Mouse (Mus musculus) embryo, embryonic 10.5 days (tissue): ENCODE results near the gene Actl6b.

ENCODE experiments used
- DNase-seq: peaks from one replicate; pipeline ENCODE4 v3.0.0-alpha.2; 2015; ENCODE audit warnings: low spot score

Gene Actl6b

DNA sequence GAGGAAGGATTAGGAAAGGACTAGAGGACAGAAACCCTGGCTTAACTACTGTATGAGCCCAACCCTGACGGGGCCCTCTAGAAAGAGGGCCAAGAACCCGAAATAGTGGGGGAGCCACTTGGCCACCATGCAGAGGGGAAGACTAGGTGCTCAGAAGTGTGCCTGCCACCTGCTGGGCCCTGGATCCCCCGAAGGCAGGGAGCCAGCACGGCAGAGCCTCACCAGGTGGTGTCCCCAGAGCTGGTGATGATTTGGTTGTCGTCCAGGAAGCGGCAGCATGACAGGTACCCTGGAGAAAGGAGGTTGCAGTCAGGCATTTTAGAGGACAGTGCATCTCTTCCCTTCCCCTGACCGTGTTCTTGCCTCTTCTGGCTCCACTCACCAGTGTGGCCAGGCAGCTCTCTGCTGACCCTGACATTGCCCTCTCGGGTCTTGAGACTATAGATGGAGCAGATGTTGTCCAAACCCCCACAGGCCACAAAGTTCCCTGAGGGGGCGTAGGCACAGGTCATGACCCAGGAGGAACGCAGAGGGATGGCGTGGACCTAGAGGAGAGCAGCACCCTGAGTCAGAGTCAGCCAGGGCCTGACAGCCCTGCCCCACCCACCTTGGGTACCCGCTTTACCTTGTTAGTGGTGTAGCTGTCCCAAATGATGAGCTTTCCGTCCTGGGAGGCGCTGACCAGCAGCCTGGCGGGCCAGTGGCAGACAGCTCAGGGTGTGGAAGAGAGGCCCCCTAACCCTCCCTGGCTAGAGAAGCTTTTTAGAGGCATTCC, 23.9 kb upstream of the Actl6b start:
- no peak for DNase-seq

DNA sequence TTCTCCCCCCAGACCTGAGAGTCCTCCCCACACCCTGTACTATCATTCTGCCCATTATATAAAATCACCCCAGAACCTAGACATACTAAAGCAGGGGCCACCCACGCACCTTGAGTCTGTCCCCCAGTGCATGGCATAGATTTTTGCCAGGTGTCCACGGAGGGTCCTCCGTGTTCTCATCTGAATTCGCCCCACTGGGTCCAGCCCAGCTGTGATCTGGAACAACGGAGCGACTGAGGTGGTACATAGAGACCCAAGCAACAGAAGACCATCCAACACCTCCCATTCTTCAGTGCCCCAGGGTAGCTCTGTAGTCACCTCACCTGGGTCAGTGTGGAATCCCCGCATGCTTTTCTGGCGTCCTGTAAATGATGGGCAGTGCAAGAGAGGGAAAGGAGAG, 23.2 kb upstream of the Actl6b start:
- DNase-seq: no peak

DNA sequence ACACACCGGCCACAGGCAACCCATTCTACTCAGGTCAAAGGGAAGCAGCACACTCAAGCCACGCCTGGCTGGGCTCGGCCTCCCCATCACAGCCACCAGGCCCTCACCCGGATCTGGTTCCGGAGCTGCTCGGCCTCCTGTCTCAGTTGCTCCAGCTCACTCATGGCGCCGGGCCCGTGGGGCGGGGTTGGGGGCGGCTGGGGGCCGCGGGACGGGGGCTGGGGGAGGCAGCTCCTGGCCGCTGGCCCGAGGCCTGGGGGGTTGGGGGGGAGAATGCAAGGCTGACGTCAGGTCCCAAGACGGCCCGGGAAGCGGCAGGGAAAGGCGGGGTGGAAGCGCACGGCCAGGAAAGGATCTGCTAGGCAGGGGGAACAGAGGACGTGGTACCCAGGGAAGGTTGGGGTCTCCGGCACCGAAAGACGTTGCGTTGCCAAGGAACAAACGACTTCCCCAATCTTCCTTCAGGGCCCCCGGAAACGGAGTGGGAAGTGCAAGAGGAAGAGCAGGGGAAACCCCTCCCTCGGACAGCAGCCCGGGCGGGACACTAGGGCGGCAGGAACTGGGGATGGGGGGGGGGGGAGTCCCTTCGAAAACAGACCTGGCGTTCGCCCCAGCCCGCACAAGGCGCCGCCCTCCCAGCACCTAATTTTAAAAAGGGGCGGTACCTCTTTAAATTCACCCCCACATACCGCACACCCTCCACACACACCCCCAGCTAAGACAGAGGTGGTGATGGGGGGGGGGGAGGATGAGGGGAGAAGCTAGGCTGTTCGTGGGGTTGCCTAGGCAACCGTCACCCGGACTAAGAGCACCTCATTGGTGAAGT, 22.5 kb upstream of the Actl6b start:
- DNase-seq: peak; percentile 88

DNA sequence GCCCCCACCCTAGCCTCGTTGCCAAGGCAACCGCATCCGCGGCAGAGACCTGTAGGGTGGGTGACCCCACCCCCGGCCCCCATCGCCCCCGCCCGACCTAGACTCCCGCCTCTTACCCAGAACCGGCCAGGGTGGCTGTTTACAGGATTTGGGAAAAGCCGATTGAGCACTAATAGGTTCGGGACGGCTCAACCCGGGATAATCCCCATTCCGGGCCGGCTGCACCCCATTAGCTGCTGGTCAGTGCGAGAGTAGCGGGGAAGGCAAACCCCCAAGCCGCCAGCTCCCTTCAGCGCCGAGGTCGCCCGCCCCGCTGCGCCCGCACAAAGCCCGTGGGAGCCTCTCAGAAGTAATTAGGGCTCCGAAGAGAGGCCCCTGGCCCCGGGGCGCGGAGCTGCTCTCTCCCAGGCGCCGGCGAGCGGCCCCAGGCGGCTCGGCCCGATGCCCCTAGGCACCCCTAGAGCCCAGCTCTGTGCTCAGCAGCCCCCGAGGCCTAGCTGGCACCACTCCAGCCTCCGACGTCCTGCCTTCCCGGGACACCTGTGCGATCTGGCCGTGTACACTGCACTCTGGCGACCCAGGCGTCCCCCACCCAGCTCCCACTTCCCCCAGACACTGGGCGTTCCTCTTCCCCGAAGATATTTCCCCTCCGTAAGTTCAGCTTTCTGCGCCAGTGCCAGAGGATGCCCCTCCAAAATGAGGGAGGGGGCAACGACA, 21.7 kb upstream of the Actl6b start:
- peak; percentile 47 for DNase-seq

DNA sequence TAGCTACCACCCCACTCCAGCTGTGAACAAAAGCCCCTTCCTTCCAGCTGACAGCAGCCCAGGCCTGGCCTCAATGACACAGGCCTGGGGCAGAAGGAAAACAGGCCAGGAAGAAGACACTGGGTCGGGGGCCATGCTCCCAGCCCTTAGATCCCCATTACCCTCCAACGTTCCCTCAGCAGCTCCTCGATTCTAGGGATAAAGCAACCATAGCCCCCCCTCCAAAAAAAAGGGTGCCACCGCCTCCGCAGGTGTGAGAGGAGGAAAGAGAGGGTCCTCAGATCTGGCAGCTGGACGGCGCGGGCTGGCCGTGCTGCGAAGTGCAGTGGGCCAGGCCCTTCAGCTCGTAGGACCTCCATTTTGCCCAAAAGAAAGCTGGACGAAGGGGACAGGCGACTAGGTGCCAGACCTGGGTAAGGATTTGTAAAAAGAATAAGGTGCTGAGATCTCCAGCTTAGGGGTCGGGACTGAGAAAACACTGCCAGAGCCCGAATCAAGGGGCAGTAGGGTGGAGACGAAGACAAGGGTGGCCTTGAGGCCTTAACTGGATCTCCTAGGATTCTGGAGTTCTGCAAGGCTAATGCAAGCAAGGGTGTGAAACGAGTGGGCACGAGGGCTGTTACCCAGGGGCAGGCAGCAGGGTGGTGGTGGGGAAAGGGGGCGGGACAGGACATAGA, 21.0 kb upstream of the Actl6b start:
- DNase-seq: peak; percentile 46

DNA sequence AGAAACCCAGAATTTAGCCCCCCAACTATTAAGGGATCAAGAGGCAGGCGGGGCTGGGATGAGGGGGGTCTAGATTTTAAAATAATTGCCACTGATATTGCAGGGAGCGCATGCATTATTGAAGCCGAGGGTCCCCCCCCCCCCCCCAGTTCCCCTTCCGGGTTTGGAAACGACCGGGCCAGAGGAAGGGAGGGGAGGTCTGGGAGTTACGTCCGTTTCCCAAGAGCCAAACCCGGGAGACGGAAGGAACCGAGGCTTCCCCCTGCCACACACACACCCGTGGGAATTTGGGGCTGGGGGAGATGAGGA, 20.6 kb upstream of the Actl6b start:
- no peak for DNase-seq

DNA sequence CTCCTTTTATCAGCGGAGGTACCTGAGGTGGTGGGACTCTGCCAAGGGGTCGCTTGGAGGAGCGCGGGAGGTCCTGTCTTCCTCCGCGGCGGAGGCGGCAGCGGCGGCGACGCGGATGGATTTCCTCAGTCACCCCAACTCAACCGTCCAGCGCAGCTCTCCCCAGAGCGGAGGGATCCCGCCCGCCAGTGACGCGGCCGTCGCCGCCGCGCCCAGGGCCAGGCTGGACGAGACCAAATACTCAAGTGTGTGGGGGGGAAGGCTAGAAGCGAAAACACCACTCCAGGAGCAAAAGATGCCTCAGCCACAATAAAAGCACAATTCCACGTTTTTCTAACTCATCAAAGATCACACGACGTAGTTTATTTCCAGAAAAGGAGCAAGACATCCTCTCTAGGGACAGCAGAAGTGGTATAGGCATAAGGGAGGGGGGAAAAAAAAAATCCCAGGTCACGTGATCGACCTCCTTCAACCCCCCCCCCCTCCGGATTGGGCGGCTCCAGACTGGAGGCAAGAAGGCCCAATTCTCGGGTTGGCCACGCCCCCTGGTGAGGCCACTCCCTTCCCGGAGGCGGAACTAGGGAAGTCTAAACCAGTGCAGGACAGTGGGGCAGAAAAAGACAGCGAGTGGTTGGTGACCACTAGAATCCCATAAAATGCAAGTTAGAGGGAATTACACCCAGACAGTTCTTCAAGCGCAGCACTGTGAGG, 20.0 kb upstream of the Actl6b start, which contains the start of the genes Epo and Gnb2:
Gene Epo (minus strand): TSS at position 126 of the 711 bp plus-strand sequence.
Gene Gnb2 (minus strand): TSS at position 394 of the 711 bp plus-strand sequence.
- peak; percentile 100 for DNase-seq

DNA sequence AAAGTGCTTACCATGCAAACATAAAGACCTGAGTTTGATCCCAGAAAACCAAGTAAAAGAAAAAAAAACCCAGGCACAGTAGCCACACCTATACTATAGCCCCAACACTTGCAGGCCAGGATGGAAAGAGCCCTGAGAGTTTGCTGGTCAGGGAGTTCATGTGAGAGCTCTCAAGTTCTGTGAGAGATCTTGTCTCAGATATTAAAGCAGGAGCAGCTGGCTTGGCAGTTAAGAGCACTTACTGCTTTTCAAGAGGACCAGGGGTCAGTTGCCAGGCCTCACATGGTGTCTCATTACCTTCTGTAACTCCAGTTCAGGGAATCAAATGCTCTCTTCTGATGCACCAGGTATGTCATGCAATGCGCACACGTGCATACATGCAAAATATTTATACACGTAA, 18.6 kb upstream of the Actl6b start:
- no peak for DNase-seq

DNA sequence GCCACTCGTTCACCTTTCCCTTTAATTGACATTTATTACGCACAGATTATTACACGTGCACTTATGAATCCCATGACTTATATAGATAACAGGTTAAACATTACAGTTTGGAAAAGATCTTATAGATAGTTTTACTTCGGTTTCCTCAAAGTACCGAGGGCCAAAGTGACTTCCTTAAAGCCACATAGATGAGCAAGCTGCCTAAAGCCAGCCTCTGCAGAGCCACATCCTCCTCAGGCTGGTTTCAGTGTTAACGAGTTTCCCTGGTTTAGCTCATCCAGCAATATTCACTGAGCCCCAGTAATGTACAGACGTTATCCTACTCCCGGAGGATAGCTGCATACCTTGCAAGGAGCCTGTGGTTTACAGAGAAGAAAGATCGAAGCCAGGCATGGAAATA, 18.0 kb upstream of the Actl6b start:
- no peak for DNase-seq

DNA sequence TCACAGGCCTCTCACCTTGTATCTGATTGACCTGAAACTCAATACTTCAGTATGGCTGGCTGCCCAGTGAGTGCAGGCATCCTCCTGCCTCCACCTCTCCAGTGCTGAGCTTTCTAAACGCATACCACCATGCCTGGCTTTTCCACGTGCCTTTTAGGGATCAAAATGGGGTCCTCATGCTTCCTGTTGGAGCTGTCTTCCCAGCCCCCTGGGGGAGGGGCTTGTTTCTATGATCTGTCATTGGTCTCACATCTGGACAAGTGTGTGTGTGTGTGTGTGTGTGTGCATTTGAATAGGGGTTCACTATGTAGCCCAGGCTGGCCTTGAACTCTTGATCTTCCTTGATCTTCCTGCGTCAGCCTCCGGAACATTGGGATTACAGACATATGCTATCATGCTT, 15.9 kb upstream of the Actl6b start:
- DNase-seq: no peak

DNA sequence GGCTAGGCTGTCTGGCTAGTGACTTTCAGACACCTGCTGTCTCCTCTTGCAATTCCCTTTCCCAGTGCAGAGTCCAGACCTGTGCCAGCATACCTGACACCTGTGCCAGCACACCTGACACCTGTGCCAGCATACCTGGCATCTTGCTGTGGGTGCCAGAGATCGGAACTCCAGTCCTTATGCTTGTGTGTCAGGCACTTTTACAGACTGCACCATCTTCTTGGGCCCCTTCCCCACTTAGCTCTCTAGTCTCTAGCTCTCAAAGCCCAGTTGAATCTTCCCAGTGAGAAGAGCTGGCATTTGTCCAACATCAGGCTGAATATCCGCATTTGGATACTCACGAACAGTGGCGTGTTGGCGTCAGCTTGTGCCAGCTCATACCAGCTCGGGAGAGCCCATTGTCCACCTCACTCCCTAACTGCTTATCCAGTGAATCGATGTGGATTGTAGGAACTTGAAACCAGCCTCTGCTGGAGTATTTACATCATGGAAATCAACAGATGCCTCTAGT, 14.0 kb upstream of the Actl6b start:
- no peak for DNase-seq

DNA sequence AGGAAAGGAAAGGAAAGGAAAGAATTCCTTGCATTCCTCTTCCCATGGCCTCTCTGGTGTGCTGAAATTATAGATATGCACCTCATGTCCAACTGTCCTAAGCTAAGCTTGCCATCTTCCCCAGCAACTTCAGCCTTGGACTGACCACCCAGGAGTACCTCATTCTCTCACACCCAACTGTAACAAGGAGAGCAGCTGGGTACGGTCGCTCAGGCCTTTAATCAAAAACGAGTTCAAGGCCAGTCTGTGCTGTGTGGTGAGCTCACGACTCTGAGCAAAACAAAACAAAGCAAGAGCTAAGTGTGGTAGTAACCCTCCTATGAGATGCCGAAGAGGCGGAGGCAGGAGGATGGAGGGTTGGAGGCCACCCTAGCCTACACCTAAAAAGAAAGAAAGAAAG, 12.3 kb upstream of the Actl6b start:
- no peak for DNase-seq

DNA sequence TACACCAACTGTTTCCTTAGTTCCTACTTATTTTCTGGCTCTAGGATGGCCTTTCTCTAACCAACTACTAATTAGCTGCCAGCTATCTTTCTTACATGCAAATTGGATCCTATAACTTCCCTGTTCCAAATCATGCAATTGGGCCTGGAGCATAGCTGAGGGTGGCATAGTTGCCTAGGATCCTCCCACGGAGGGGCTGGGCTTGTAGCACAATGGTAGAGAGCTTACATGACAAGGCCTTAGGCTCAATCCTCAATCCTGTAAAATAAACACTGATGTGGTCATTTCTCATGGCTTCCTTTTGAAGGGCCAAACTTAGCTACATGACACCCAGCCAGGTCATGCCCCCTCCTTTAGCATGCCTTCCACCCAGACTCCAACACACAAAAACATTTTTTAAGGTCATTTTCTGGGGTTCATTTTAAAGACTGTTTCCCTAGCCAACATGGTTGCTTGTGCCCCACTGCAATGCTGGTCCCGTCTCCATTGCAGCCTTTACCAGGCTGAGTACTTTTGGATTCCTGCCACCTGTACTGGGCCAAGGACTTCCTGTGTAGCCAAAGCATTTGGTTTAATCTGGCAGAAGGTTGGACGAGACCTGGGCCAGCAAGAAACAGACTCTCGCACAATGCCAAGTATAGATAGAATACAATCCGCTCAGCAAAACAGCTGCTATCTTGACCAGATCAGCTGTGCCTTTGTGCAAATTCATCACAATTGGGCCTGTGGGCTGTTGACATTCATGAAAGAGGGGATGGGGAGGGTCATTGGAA, 11.4 kb upstream of the Actl6b start:
- no peak for DNase-seq

DNA sequence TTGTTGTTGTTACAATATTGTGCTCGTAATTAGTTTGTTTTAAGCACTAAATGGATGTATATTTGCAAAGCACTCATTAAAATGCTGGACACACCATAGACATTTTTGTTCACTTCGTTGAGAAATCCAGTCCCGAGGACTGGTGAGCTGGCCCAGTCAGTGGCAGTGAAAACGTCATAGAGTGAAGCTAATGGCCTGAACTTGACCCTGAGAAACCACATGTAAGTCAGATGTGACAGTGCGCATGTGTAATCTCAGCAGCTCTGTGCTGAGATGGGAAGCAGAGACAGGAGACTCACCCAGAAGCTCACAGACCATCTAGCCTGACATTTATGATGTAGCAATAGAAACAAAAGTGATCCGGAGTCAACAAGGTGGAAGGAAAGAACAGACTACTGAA, 8.4 kb upstream of the Actl6b start:
- no peak for DNase-seq

DNA sequence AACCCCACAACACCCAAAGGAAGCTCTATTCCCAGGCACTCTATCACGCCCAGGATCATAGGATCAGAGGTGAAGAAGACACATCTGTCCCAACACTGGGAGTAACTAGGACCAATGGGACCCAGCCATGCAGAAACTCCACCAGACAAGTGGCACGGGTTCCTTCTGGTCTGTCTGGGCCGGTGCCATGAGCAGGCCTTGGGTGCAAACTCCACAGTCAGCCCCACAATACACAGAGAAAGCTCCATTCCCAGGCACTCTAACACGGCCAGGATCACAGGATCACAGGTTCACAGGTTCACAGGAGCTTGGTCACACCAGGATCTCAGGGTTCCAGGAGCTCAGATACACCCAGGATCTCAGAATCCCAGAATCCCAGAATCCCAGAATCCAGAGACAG, 7.7 kb upstream of the Actl6b start:
- no peak for DNase-seq

DNA sequence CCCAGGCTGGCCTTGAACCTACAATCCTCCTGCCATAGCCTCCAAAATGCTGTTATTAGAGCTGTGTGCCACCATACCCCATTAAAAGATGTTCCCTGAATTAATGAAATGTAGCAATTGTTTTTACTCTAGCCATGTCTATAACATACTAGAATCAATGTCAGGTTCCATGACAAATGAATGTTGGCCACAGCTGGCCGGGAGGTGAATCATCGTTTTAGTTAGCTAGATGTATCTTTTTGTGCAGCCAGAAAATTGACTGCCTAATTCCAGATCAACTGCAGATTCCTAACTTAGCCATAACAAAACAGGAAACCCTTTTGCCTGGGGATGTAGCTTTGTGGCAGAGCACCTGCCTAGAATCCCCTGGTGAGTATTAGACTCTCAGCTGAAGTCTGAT, 3.5 kb upstream of the Actl6b start:
- DNase-seq: no peak

DNA sequence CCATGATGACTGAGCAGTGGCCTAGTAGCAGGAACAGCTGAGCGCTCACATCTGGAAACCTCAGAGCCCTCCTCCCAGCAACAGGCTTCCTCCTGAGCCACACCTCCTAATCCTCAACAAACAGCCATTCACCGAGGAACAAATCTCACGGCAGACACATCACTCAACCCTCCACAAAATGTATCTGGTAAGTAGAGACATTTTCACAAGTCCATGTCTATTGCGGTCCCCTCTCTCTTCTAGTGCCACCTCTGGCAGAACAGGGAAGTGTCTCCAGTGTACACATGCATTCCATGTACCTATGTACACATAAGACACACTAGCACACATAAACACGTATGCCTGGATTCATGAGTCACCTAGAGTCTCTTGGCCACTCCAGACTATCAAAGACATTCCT, 2.2 kb upstream of the Actl6b start:
- DNase-seq: no peak

DNA sequence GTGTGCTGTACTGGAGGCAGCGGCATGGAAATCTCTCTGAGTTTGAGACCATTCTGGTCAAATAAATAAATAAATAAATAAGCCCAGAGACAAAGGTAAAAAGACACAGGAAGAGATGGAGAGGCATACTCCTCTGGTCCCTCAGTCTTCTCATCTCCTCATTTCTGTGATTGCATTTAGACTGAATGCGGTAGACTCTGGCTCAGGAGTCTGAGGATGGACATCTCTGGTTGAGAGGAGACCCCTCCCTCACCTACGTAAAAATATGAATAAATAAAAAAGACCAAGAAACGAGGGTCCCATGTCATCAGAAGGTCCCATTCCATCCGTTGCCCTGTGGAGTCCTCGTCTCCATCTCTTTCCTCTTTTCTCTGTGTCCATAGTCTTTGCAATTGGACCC, 317 bp upstream of the Actl6b start:
- no peak for DNase-seq

DNA sequence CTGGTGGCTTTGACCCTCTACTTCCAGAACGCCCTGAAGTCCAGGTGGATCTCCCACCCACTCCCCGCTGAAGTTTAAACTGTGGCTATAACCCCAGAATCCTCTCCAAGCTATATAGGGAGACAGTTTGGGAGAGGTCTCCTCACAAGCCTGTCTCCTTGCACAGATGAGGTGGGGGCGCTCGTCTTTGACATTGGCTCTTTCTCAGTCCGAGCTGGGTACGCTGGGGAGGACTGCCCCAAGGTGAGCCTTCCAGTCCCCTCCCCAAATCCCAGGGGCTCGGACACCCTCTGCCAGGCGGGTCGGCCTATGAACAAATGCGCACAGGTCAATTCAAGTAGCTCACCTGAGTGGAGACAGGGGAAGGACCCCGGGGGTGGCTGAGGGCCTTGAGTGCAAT, 581 bp downstream of the Actl6b start:
- DNase-seq: no peak

DNA sequence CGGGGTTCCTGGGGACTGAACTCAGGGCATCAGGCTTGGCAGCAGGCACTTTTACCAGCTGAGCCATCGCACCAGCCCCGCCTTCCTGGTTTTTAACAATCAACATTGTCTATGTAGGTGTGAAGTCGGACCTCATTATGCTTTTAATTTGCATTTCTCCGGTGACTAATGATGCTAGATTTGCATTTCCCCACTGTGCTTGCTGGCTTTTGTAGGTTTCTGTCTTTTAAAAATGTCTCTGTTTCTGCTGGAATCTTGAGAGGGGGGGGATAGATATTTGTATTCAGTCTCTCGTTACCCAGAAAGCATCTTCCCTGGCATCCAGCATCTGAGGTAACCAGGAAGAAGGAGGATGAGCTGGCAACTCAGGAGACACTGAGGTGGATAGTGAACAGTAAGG, 8.2 kb downstream of the Actl6b start:
- DNase-seq: no peak

DNA sequence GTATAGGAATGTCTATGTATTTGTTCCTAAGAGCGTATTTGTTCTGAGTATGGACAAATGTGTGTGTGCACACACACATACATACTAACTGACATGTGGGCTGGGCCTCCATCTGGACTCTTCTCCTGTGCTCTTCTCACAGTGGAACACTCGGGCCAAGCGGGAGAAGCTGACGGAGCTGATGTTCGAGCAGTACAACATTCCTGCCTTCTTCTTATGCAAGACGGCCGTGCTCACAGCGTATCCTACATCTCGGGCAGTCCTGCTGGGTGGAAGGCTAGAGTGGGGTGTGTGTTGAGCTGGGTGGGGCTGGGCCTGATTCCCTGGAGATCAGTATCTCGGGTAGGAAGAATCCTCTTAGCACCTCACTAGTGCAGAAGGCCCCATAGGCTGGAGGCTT, 9.6 kb downstream of the Actl6b start:
- no peak for DNase-seq
